Mouse (Mus musculus): ENCODE results near the gene Eif4ebp2. TPM values are rescaled to one million over a fixed set of nuclear protein-coding genes. Genes with fewer than 3 reads are reported as not detected.

Eif4ebp2 gene
- polyA plus RNA-seq, 1 experiment from 2014 or later: 46.9 TPM

- DNase-seq (ENCODE audit: low spot score) (no peak), ATAC-seq (ENCODE audit: low read depth) (peak; percentile 31; the same call in 1 of the 2 replicates)
- Histone ChIP-seq H3K27ac (replicated peaks; ENCODE audit: low read depth, low read length) (no peak overlapping the region), H3K36me3 (ENCODE audit: control insufficient read depth, insufficient read depth, low read length) (no peaks in the 10 kb centered on the region), H3K9me3 (ENCODE audit: control insufficient read depth, low read length) (no peaks in the 10 kb centered on the region), H3K9ac (ENCODE audit: low read depth, low read length) (peak overlapping the region; percentile 35; the same call in 1 of the 2 replicates), H3K4me3 (ENCODE audit: low read depth, low read length) (no peak overlapping the region), H3K27me3 (replicated peaks; ENCODE audit: control insufficient read depth, insufficient read depth, low read length) (no peaks in the 10 kb centered on the region), H3K4me1 (ENCODE audit: control insufficient read depth, insufficient read depth, low read length) (no peaks in the 10 kb centered on the region), H3K4me2 (ENCODE audit: low read depth, low read length) (peak overlapping the region; percentile 20; the same call in 1 of the 2 replicates)
- WGBS: 9% methylated on average over 9 of the region's 9 CpGs
These were observed 57.9 kb downstream of the Eif4ebp2 start for GRCm38 (mm10) chr10:61394476-61395136.

GRCm38 (mm10) chr10:61392584-61392983 is 59.9 kb downstream of the Eif4ebp2 start:
- H3K36me3 ChIP-seq (ENCODE audit: control insufficient read depth, insufficient read depth, low read length): no peaks in the 10 kb centered on the region
- no peaks in the 10 kb centered on the region for H3K27me3 ChIP-seq (replicated peaks; ENCODE audit: control insufficient read depth, insufficient read depth, low read length)
- H3K4me2 ChIP-seq (ENCODE audit: low read depth, low read length): no peak overlapping the region
- no peaks in the 10 kb centered on the region for H3K9me3 ChIP-seq (ENCODE audit: control insufficient read depth, low read length)
- WGBS: 42% methylated on average over 4 of the region's 4 CpGs
- H3K27ac ChIP-seq (replicated peaks; ENCODE audit: low read depth, low read length): no peak overlapping the region
- no peak for ATAC-seq (ENCODE audit: low read depth)
- no peak overlapping the region for H3K9ac ChIP-seq (ENCODE audit: low read depth, low read length)
- no peak overlapping the region for H3K4me3 ChIP-seq (ENCODE audit: low read depth, low read length)
- no peak for DNase-seq (ENCODE audit: low spot score)
- H3K4me1 ChIP-seq (ENCODE audit: control insufficient read depth, insufficient read depth, low read length): no peaks in the 10 kb centered on the region

- DNase-seq (ENCODE audit: low spot score) (no peak), ATAC-seq (ENCODE audit: low read depth) (no peak)
- no peak overlapping the region for H3K27ac ChIP-seq (replicated peaks; ENCODE audit: low read depth, low read length)
- H3K9me3 ChIP-seq (ENCODE audit: control insufficient read depth, low read length): no peaks in the 10 kb centered on the region
- H3K9ac ChIP-seq (ENCODE audit: low read depth, low read length): no peak overlapping the region
- H3K4me2 ChIP-seq (ENCODE audit: low read depth, low read length): no peak overlapping the region
- WGBS: 76% methylated on average over 2 of the region's 2 CpGs
- no peaks in the 10 kb centered on the region for H3K36me3 ChIP-seq (ENCODE audit: control insufficient read depth, insufficient read depth, low read length)
- H3K4me1 ChIP-seq (ENCODE audit: control insufficient read depth, insufficient read depth, low read length): no peaks in the 10 kb centered on the region
- H3K27me3 ChIP-seq (replicated peaks; ENCODE audit: control insufficient read depth, insufficient read depth, low read length): no peaks in the 10 kb centered on the region
- H3K4me3 ChIP-seq (ENCODE audit: low read depth, low read length): no peak overlapping the region
These were observed 62.3 kb downstream of the Eif4ebp2 start for GRCm38 (mm10) chr10:61390148-61390547.

GRCm38 (mm10) chr10:61389020-61389419 is 63.4 kb downstream of the Eif4ebp2 start:
- 64% methylated on average over 5 of the region's 5 CpGs for whole genome bisulfite sequencing
- no peaks in the 10 kb centered on the region for H3K9me3 ChIP-seq (ENCODE audit: control insufficient read depth, low read length)
- no peak overlapping the region for H3K9ac ChIP-seq (ENCODE audit: low read depth, low read length)
- DNase-seq (ENCODE audit: low spot score) (no peak), ATAC-seq (ENCODE audit: low read depth) (no peak)
- no peaks in the 10 kb centered on the region for H3K27me3 ChIP-seq (replicated peaks; ENCODE audit: control insufficient read depth, insufficient read depth, low read length)
- no peak overlapping the region for H3K27ac ChIP-seq (replicated peaks; ENCODE audit: low read depth, low read length)
- no peak overlapping the region for H3K4me3 ChIP-seq (ENCODE audit: low read depth, low read length)
- no peaks in the 10 kb centered on the region for H3K36me3 ChIP-seq (ENCODE audit: control insufficient read depth, insufficient read depth, low read length)
- H3K4me2 ChIP-seq (ENCODE audit: low read depth, low read length): no peak overlapping the region
- peaks cover 2% of the 10 kb centered on the region; the same call in 1 of the 2 replicates for H3K4me1 ChIP-seq (ENCODE audit: control insufficient read depth, insufficient read depth, low read length)

GRCm38 (mm10) chr10:61386284-61386683 is 66.2 kb downstream of the Eif4ebp2 start:
- Histone ChIP-seq H3K9ac (ENCODE audit: low read depth, low read length) (no peak overlapping the region), H3K4me3 (ENCODE audit: low read depth, low read length) (no peak overlapping the region), H3K9me3 (ENCODE audit: control insufficient read depth, low read length) (no peaks in the 10 kb centered on the region), H3K36me3 (ENCODE audit: control insufficient read depth, insufficient read depth, low read length) (no peaks in the 10 kb centered on the region), H3K27ac (replicated peaks; ENCODE audit: low read depth, low read length) (no peak overlapping the region), H3K27me3 (replicated peaks; ENCODE audit: control insufficient read depth, insufficient read depth, low read length) (no peaks in the 10 kb centered on the region), H3K4me1 (ENCODE audit: control insufficient read depth, insufficient read depth, low read length) (peaks cover 15% of the 10 kb centered on the region; the same call in 1 of the 2 replicates), H3K4me2 (ENCODE audit: low read depth, low read length) (no peak overlapping the region)
- WGBS: 62% methylated on average over 6 of the region's 6 CpGs
- ATAC-seq (ENCODE audit: low read depth): no peak
- no peak for DNase-seq (ENCODE audit: low spot score)

- H3K27ac ChIP-seq (replicated peaks; ENCODE audit: low read depth, low read length): no peak overlapping the region
- H3K27me3 ChIP-seq (replicated peaks; ENCODE audit: control insufficient read depth, insufficient read depth, low read length): no peaks in the 10 kb centered on the region
- DNase-seq (ENCODE audit: low spot score): no peak
These were observed 67.3 kb downstream of the Eif4ebp2 start for GRCm38 (mm10) chr10:61385174-61385573.

GRCm38 (mm10) chr10:61383715-61384047 is 68.8 kb downstream of the Eif4ebp2 start:
- peak overlapping the region; percentile 79 for H3K9ac ChIP-seq (ENCODE audit: low read depth, low read length)
- H3K4me2 ChIP-seq (ENCODE audit: low read depth, low read length): peak overlapping the region; percentile 91
- H3K27me3 ChIP-seq (replicated peaks; ENCODE audit: control insufficient read depth, insufficient read depth, low read length): no peaks in the 10 kb centered on the region
- H3K4me1 ChIP-seq (ENCODE audit: control insufficient read depth, insufficient read depth, low read length): peaks cover 31% of the 10 kb centered on the region
- 2% methylated on average over 11 of the region's 11 CpGs for WGBS
- peak; percentile 38 for ATAC-seq (ENCODE audit: low read depth)
- DNase-seq (ENCODE audit: low spot score): no peak
- 0 out of 2 replicates have a peak overlapping the region, but pooled peaks have one; percentile 3 for H3K27ac ChIP-seq (replicated peaks; ENCODE audit: low read depth, low read length)
- no peaks in the 10 kb centered on the region for H3K36me3 ChIP-seq (ENCODE audit: control insufficient read depth, insufficient read depth, low read length)
- peak overlapping the region; percentile 71 for H3K4me3 ChIP-seq (ENCODE audit: low read depth, low read length)
- H3K9me3 ChIP-seq (ENCODE audit: control insufficient read depth, low read length): no peaks in the 10 kb centered on the region

More at GRCm38 (mm10) chr10:61385174-61385573, 67.3 kb downstream of the Eif4ebp2 start:
- ATAC-seq (ENCODE audit: low read depth): no peak
- no peak overlapping the region for H3K4me2 ChIP-seq (ENCODE audit: low read depth, low read length)
- H3K9me3 ChIP-seq (ENCODE audit: control insufficient read depth, low read length): no peaks in the 10 kb centered on the region
- H3K9ac ChIP-seq (ENCODE audit: low read depth, low read length): no peak overlapping the region
- no peak overlapping the region for H3K4me3 ChIP-seq (ENCODE audit: low read depth, low read length)
- H3K36me3 ChIP-seq (ENCODE audit: control insufficient read depth, insufficient read depth, low read length): no peaks in the 10 kb centered on the region
- H3K4me1 ChIP-seq (ENCODE audit: control insufficient read depth, insufficient read depth, low read length): peaks cover 23% of the 10 kb centered on the region
- 76% methylated on average over 6 of the region's 6 CpGs for WGBS

GRCm38 (mm10) chr10:61383021-61383714 is 69.3 kb downstream of the Eif4ebp2 start, which contains the start of gene Pald1:
Gene Pald1 (minus strand): TSS chr10:61383530.
- Histone ChIP-seq H3K4me1 (ENCODE audit: control insufficient read depth, insufficient read depth, low read length) (peaks cover 31% of the 10 kb centered on the region), H3K4me3 (ENCODE audit: low read depth, low read length) (peak within 1 kb of the TSS; percentile 71), H3K27me3 (replicated peaks; ENCODE audit: control insufficient read depth, insufficient read depth, low read length) (no peaks in the 10 kb centered on the region), H3K9me3 (ENCODE audit: control insufficient read depth, low read length) (no peaks in the 10 kb centered on the region), H3K27ac (replicated peaks; ENCODE audit: low read depth, low read length) (0 out of 2 replicates have a peak within 1 kb of the TSS, but pooled peaks have one; percentile 3), H3K4me2 (ENCODE audit: low read depth, low read length) (peak within 1 kb of the TSS; percentile 91), H3K9ac (ENCODE audit: low read depth, low read length) (peak within 1 kb of the TSS; percentile 79), H3K36me3 (ENCODE audit: control insufficient read depth, insufficient read depth, low read length) (no peaks in the 10 kb centered on the region)
- DNase-seq (ENCODE audit: low spot score) (peak; percentile 92), ATAC-seq (ENCODE audit: low read depth) (peak; percentile 88)
- WGBS: under 1% methylated on average over 29 of the region's 60 CpGs
